Mouse (Mus musculus) erythroblast, embryonic 14.5 days (primary cell): ENCODE measurements around the gene Pycr1. TPM values are rescaled to one million over a fixed set of nuclear protein-coding genes. Genes with fewer than 3 reads are reported as not detected.

Experiments used
- H3K27me3 ChIP-seq: 2 replicates; pipeline ENCODE4 v1.6.1; 2012; ENCODE audit warnings: inconsistent platforms; ENCODE audit not compliant: control insufficient read depth
- H3K36me3 ChIP-seq: 2 replicates; pipeline ENCODE4 v1.6.1; 2012; ENCODE audit warnings: mild to moderate bottlenecking, inconsistent platforms; ENCODE audit not compliant: control insufficient read depth
- H3K4me1 ChIP-seq: 2 replicates; pipeline ENCODE4 v1.6.1; 2012; ENCODE audit warnings: inconsistent platforms; ENCODE audit not compliant: control insufficient read depth
- H3K4me3 ChIP-seq: replicated peaks from 2 replicates; pipeline ENCODE3; 2012; ENCODE audit warnings: moderate library complexity, mild to moderate bottlenecking, inconsistent platforms
- H3K9me3 ChIP-seq: 2 replicates; pipeline ENCODE4 v1.6.1; 2012; ENCODE audit warnings: low read length, inconsistent platforms, mixed read lengths; ENCODE audit not compliant: control insufficient read depth
- GATA1 ChIP-seq: IDR thresholded peaks from 2 replicates; pipeline ENCODE4 v1.6.1; 2012; ENCODE audit warnings: low read length, inconsistent platforms, mixed read lengths
- TAL1 ChIP-seq: IDR thresholded peaks from 3 replicates; pipeline ENCODE4 v1.6.1; 2012; ENCODE audit warnings: low read length, inconsistent platforms, mixed read lengths
- polyA plus RNA-seq: library from polyadenylated mRNA; stranded (reverse); fragments of >175 nt; gene quantifications from 2 replicates; pipeline ENCODE4 v1.2.3, GENCODE M21; 2012

The Pycr1 gene
- polyA plus RNA-seq, 1 experiment, result 0.06 TPM

DNA sequence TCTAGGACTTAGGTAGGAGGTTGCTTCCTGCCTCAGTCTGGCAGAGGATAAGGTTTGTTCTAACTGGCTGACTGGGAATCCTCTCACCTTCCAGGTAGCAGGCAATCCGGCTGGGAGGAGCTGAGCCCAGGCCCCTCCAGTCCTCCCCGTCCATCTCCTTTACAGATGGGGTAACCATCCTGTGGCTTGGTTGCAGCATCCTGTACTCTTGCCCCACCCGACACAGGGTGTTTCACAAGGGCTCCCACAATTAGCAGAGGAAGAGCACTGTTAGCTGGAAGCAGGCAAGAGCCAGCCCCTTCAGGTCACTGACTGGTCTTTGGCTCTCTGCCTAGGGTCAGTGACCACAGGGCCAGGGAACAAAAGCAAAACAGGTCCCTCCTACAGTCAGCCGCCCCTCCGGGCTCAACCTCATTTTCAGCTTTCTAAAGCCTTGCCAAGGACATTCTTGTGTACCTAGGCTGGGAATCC lies 13.1 kb downstream of the Pycr1 start:
- TF ChIP-seq GATA1 (no peak), TAL1 (no peak)
- peak overlapping the region; percentile 83 for H3K4me3 ChIP-seq

DNA sequence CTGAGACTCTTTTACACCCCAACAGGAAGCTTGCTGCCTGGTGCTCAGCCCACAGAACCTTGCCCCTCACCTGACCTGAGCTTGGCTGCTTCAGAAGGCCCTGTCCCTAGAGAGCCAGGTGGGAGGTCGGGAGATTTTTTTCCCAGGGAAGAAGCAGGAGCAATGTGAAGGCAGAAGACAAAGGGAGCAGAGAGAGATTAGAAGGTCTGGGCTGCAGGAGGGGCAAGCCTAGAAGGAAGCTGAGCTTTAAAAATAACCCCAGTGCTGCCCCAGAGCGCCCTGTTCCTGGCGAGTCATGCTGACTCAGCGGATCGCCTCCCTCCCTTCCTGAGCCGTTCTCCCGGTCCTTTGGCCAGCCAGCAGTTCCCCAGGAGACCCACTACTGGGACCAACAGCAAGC lies 13.7 kb downstream of the Pycr1 start:
- Histone ChIP-seq H3K9me3 (no peaks in the 10 kb centered on the region), H3K4me3 (peak overlapping the region; percentile 83), H3K27me3 (no peaks in the 10 kb centered on the region), H3K4me1 (peaks cover 88% of the 10 kb centered on the region), H3K36me3 (peaks cover 63% of the 10 kb centered on the region)
- no peak for TF ChIP-seq GATA1

More for the DNA sequence above, 13.1 kb downstream of the Pycr1 start:
- no peaks in the 10 kb centered on the region for H3K9me3 ChIP-seq
- H3K27me3 ChIP-seq, result no peaks in the 10 kb centered on the region
- H3K36me3 ChIP-seq, result peaks cover 59% of the 10 kb centered on the region
- H3K4me1 ChIP-seq, result peaks cover 86% of the 10 kb centered on the region

GRCm38 (mm10) chr11:120629341-120629730 lies 14.2 kb downstream of the Pycr1 start:
- TF ChIP-seq TAL1 (no peak), GATA1 (no peak)
- H3K27me3 ChIP-seq, result no peaks in the 10 kb centered on the region
- peaks cover 86% of the 10 kb centered on the region for H3K4me1 ChIP-seq
- H3K4me3 ChIP-seq, result peak overlapping the region; percentile 83
- H3K9me3 ChIP-seq, result no peaks in the 10 kb centered on the region
- peaks cover 64% of the 10 kb centered on the region for H3K36me3 ChIP-seq

DNA sequence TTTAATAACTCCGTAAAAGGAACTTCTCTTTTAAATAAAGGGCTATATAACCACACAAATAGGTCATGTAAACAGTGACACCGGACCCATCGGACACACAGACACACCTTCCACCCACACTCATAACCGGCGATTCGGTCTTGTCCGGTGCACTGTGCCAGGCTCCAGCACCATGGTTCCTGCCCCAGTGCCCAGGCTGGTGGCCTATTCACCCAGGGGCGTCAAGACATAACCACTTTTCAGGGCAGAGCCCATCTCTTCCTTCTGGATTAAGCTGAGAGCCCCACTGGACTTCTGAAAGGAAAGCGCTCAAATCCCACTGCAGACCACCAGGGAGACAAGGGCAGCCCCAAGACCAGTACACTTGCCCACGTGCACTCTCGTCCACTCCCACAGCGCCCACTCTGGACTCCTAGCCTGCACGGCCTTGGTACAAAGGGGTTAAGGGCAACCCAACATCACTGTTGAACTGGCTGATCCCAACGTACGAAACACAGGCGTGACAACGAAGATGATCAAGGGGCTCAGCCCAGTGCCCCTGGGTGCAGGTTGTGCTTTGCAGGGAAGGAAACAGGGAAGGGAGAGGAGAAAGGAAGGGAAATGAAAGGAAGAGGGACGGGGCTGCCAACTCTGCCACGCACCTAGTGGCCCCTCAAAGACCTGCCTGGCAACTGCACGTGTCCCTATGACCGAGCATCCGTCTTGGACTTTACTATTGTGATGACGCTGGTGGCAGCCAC lies 14.8 kb downstream of the Pycr1 start:
- peaks cover 86% of the 10 kb centered on the region for H3K4me1 ChIP-seq
- peak overlapping the region; percentile 83 for H3K4me3 ChIP-seq
- TF ChIP-seq TAL1, result no peak
- no peak for TF ChIP-seq GATA1
- peaks cover 68% of the 10 kb centered on the region for H3K36me3 ChIP-seq
- no peaks in the 10 kb centered on the region for H3K9me3 ChIP-seq
- H3K27me3 ChIP-seq, result no peaks in the 10 kb centered on the region

DNA sequence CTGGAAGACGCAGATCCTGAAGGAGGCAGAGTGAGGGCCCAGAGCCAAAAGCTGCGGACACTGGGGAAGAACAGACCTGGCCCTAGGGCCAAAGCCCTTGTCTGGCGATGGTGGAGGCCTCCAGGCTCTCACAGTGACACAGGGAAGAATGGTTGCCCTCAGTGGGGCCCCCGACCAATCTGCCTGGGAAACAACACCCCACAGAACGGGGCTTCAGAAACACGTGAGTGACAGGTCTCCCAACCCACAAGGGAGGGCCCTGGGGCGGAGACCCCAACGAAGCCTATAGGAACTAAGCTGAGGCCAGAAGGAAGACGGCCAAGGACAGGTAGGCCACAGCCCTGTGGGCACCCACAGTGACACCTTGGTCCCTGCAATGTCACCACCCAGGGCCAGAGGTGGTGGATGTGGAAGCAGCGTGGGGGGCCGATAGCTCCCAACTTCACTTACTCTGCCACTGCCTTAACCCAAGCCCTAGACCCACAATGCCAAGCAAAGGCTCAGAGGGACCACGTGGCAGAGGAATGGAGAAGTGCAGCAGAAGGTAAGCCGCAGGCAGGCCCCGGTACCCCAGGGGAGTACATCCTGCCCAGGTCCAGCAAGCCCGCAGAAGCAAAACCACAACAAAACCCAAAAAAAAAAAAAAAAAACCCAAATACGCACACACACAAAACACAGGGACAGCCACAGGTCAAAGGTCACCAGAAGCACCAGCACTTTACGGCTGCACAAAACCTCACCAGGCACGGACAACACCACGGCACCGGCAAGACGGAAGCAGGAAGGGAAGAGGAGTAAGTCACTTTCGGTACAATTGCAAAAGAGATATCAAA lies 15.9 kb downstream of the Pycr1 start:
- TF ChIP-seq TAL1 (no peak), GATA1 (no peak)
- Histone ChIP-seq H3K27me3 (no peaks in the 10 kb centered on the region), H3K4me3 (peak overlapping the region; percentile 45), H3K36me3 (peaks cover 79% of the 10 kb centered on the region), H3K9me3 (no peaks in the 10 kb centered on the region), H3K4me1 (peaks cover 94% of the 10 kb centered on the region)

DNA sequence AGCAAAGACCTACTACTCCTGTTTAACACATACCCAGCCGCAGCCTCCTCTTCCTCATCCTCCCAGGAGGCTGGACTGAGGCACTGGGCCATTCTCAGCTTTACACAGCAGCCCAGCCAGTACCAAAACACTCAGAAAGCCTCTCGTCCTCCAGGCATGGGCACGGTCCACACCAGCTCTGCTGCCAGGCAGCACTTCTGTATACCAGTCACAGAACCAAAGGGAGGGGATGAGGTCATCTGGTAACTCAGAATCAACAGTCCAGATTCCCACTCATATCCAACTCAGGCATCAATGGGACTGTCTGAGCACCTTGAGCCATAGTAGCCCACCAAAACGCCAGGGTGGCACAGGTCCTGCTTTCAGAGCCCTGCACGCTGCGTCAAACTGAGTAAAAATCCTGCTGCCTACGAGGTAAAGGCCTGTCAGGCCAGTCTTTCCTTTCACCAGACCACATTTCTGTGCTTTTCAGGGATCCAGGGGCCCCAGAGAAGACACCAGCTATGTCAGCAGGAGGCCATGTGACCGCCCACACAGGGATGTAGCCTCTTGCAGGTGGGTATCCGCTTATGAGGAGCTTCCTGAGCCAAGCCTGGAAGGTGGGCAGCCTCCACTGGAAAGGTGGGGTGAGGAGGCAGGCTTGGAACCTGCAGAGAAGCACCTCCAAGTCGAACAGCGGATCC lies 16.6 kb downstream of the Pycr1 start:
- TF ChIP-seq TAL1, result no peak
- TF ChIP-seq GATA1, result no peak
- Histone ChIP-seq H3K4me3 (no peak overlapping the region), H3K9me3 (no peaks in the 10 kb centered on the region), H3K27me3 (no peaks in the 10 kb centered on the region), H3K4me1 (peaks cover 93% of the 10 kb centered on the region), H3K36me3 (peaks cover 86% of the 10 kb centered on the region)

- Histone ChIP-seq H3K9me3 (no peaks in the 10 kb centered on the region), H3K4me1 (peaks cover 78% of the 10 kb centered on the region), H3K4me3 (peak within 1 kb of the TSS; percentile 82), H3K36me3 (peaks cover 91% of the 10 kb centered on the region), H3K27me3 (no peaks in the 10 kb centered on the region)
- no peak for TF ChIP-seq TAL1
- TF ChIP-seq GATA1, result no peak
Measured at GRCm38 (mm10) chr11:120625152-120625775, 18.3 kb downstream of the Pycr1 start, which contains the start of gene Sirt7. Gene Sirt7, minus strand, starts transcription at chr11:120625240.

GRCm38 (mm10) chr11:120624680-120625111 lies 18.9 kb downstream of the Pycr1 start:
- no peaks in the 10 kb centered on the region for H3K9me3 ChIP-seq
- TF ChIP-seq GATA1, result no peak
- no peak for TF ChIP-seq TAL1
- H3K36me3 ChIP-seq, result peaks cover 92% of the 10 kb centered on the region
- peaks cover 75% of the 10 kb centered on the region for H3K4me1 ChIP-seq
- no peaks in the 10 kb centered on the region for H3K27me3 ChIP-seq
- peak overlapping the region; percentile 82 for H3K4me3 ChIP-seq
